Mouse (Mus musculus) bone marrow macrophage, adult 2 months (primary cell): ENCODE data around the gene Adarb2. TPM values are rescaled to one million over a fixed set of nuclear protein-coding genes. Genes with fewer than 3 reads are reported as not detected.

ENCODE experiments used
- H3K27ac ChIP-seq: 2 replicates; pipeline ENCODE4 v1.5.1; 2012; ENCODE audit warnings: low read depth, low read length; ENCODE audit not compliant: insufficient read depth
- H3K4me1 ChIP-seq: 2 replicates; pipeline ENCODE4 v1.6.1; 2012; ENCODE audit warnings: low read length; ENCODE audit not compliant: control insufficient read depth, insufficient read depth
- H3K4me3 ChIP-seq: 2 replicates; pipeline ENCODE4 v1.5.1; 2012; ENCODE audit warnings: mild to moderate bottlenecking, low read length, moderate library complexity; ENCODE audit not compliant: insufficient read depth
- CTCF ChIP-seq: IDR thresholded peaks from 2 replicates; pipeline ENCODE4 v1.5.1; 2012; ENCODE audit warnings: low read depth, mild to moderate bottlenecking, low read length, moderate library complexity
- POLR2A ChIP-seq: IDR thresholded peaks from 2 replicates; pipeline ENCODE4 v1.6.1; 2012; ENCODE audit warnings: mild to moderate bottlenecking, low read depth, low read length, borderline replicate concordance
- polyA plus RNA-seq: library from polyadenylated mRNA; stranded (reverse); fragments of >200 nt; gene quantifications from 2 replicates; pipeline ENCODE4 v1.2.4, GENCODE M21; 2012; ENCODE audit not compliant: missing spikeins, insufficient read depth, insufficient read length

Gene Adarb2
- polyA plus RNA-seq, 1 experiment, result not detected

- Histone ChIP-seq H3K4me1 (no peaks in the 10 kb centered on the region), H3K4me3 (no peak overlapping the region), H3K27ac (no peak overlapping the region)
- TF ChIP-seq CTCF (no peak), POLR2A (no peak)
Measured at GRCm38 (mm10) chr13:8369868-8370387, 167.3 kb downstream of the Adarb2 start.

- no peak overlapping the region for H3K4me3 ChIP-seq
- no peak overlapping the region for H3K27ac ChIP-seq
Measured at GRCm38 (mm10) chr13:8388541-8388940, 185.9 kb downstream of the Adarb2 start.

DNA sequence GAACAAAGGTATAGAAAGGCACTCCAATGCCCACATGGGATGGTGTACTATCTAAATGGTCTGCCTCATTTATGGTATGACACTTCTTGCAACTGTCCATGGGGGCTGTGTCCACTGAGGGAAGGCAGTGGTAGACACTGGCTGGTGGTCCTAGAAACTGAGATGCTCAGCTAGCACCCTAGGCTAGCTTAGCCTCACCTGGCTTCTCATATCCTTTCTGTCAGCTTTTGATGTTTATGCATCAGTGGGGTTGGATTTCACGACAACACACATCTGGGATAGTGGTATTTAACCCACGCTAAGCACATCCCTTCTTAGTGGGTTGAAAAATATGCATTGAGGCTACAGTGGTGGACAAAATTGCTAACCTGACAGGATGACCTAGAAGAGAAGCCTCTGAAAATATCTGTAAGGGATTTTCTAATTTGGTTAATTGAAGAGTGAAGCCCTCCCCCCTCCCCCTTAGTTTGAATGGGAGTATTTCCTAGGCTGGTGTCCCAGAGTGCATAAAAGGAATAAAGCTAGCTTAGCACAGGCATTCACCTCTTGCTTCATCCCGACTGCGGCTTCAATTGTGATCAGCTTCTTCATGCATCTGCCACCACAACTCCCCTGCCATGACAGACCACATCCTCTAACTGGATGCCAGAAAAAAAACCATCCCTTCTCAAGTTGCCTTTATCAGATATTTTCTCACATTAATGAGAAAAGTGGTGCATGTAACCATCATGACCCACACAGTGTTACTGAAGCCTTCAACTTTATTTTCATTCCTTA, 197.8 kb downstream of the Adarb2 start:
- Histone ChIP-seq H3K4me3 (no peak overlapping the region), H3K27ac (no peak overlapping the region), H3K4me1 (no peaks in the 10 kb centered on the region)
- TF ChIP-seq CTCF, result no peak

More at GRCm38 (mm10) chr13:8388541-8388940, 185.9 kb downstream of the Adarb2 start:
- H3K4me1 ChIP-seq, result no peaks in the 10 kb centered on the region
- TF ChIP-seq POLR2A, result no peak
- TF ChIP-seq CTCF, result no peak

- H3K4me3 ChIP-seq, result no peak overlapping the region
- TF ChIP-seq CTCF, result no peak
- no peak for TF ChIP-seq POLR2A
- no peaks in the 10 kb centered on the region for H3K4me1 ChIP-seq
- no peak overlapping the region for H3K27ac ChIP-seq
Measured at GRCm38 (mm10) chr13:8402324-8402873, 199.7 kb downstream of the Adarb2 start.

GRCm38 (mm10) chr13:8406020-8406419, 203.4 kb downstream of the Adarb2 start:
- Histone ChIP-seq H3K4me1 (no peaks in the 10 kb centered on the region), H3K27ac (no peak overlapping the region), H3K4me3 (no peak overlapping the region)
- TF ChIP-seq POLR2A (no peak), CTCF (no peak)

DNA sequence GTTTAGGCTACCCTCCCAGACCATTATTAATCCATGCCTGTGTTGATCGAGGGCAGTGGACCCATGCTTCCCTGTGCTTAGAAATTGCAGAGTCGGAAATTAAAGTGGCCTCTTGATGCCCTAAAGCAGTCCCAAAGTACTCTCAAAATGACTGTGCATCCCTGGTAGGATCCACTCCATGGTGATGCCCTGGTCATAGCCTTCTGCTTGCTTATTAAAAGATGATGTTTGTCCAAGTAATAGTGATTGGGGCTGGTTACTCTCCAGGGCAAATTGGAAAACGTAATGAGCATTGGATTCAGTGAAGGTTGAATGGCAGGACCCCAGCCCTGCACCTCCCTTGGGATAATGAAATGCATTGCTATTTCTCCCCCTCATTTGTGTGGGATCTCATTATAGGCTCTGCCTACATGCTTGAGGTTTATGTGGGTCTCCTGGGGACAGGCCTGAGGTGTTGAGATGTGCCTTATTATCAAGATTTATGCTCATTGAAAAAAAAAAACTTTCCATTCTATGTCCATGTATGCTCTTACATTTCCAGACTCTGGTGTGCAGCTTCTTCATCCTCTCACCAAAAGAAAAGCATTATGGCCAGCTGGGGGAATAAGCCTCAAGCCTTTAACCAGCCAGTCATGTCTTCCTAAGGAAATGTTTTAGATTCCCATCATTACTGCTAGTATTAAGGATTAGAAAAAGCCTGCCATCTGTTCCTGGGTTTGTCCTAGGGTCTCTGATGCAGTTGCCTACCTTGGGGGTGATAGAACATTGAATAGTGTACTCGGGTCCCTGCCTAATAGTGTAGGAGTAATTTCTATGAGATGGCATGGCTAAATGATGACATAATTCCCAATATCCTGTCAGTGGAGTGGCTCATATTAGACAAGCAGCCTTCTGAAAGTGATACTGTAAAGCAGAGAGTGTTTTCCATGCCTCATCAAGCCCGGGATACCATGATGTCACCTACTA, 208.0 kb downstream of the Adarb2 start:
- no peaks in the 10 kb centered on the region for H3K4me1 ChIP-seq
- no peak for TF ChIP-seq POLR2A
- no peak overlapping the region for H3K27ac ChIP-seq
- H3K4me3 ChIP-seq, result no peak overlapping the region

GRCm38 (mm10) chr13:8424019-8424719, 221.5 kb downstream of the Adarb2 start:
- TF ChIP-seq POLR2A (no peak), CTCF (no peak)

GRCm38 (mm10) chr13:8439188-8439835, 236.6 kb downstream of the Adarb2 start:
- Histone ChIP-seq H3K4me3 (no peak overlapping the region), H3K4me1 (no peaks in the 10 kb centered on the region), H3K27ac (no peak overlapping the region)
- TF ChIP-seq POLR2A (no peak), CTCF (no peak)

More at GRCm38 (mm10) chr13:8424019-8424719, 221.5 kb downstream of the Adarb2 start:
- no peak overlapping the region for H3K27ac ChIP-seq
- H3K4me1 ChIP-seq, result no peaks in the 10 kb centered on the region
- H3K4me3 ChIP-seq, result no peak overlapping the region

DNA sequence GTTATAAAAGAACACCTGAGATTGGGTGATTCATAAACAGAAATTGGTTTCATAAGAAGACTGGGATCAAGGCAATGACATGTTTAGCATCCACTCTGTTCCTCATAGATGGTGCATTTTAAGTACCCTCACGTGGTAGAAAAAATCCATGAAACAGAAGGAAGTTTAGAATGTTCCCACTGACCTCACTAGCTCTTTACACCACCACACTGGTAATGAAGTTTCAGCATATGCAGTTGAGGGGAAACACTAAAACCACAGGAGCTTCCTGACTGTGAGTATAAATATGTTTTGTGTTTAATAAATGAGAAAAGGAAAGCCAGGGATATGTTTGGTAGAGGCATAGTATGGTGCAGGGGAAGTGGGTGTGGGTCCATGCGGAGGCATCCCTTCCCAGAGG, 242.7 kb downstream of the Adarb2 start:
- H3K27ac ChIP-seq, result no peak overlapping the region
- no peak for TF ChIP-seq CTCF
- TF ChIP-seq POLR2A, result no peak
- H3K4me3 ChIP-seq, result no peak overlapping the region
- no peaks in the 10 kb centered on the region for H3K4me1 ChIP-seq
